Mouse (Mus musculus): Measurements from ENCODE around the gene Alx1.

The Alx1 gene

GRCm38 (mm10) chr10:103029730-103030490 is at the start of gene Alx1:
Alx1 (minus strand) TSS chr10:103030215.
- DNase-seq (ENCODE audit: low read depth, low spot score), result peak; percentile 28

- DNase-seq (ENCODE audit: low read depth, low spot score), result no peak
Observed at GRCm38 (mm10) chr10:103049593-103049992, 19.6 kb upstream of the Alx1 start.

GRCm38 (mm10) chr10:103046623-103047022 is 16.6 kb upstream of the Alx1 start:
- DNase-seq (ENCODE audit: low read depth, low spot score), result no peak

- DNase-seq (ENCODE audit: low read depth, low spot score), result no peak
Observed at GRCm38 (mm10) chr10:103045019-103045418, 15.0 kb upstream of the Alx1 start.

GRCm38 (mm10) chr10:103035002-103035640 is 5.1 kb upstream of the Alx1 start:
- peak; percentile 10 for DNase-seq (ENCODE audit: low read depth, low spot score)

- no peak for DNase-seq (ENCODE audit: low read depth, low spot score)
Observed at GRCm38 (mm10) chr10:103030931-103031330, 916 bp upstream of the Alx1 start.

- DNase-seq (ENCODE audit: low read depth, low spot score), result peak; percentile 37
Observed at GRCm38 (mm10) chr10:103029132-103029729, 784 bp downstream of the Alx1 start.

GRCm38 (mm10) chr10:103028253-103029131 is 1.5 kb downstream of the Alx1 start:
- DNase-seq (ENCODE audit: low read depth, low spot score), result peak; percentile 71

GRCm38 (mm10) chr10:103027931-103028252 is 2.1 kb downstream of the Alx1 start:
- peak; percentile 48 for DNase-seq (ENCODE audit: low read depth, low spot score)

- DNase-seq (ENCODE audit: low read depth, low spot score), result peak; percentile 18
Observed at GRCm38 (mm10) chr10:103027226-103027930, 2.6 kb downstream of the Alx1 start.

- DNase-seq (ENCODE audit: low read depth, low spot score), result peak; percentile 26
Observed at GRCm38 (mm10) chr10:103026636-103027225, 3.3 kb downstream of the Alx1 start.

- DNase-seq (ENCODE audit: low read depth, low spot score), result no peak
Observed at GRCm38 (mm10) chr10:103002556-103002955, 27.5 kb downstream of the Alx1 start.

- no peak for DNase-seq (ENCODE audit: low read depth, low spot score)
Observed at GRCm38 (mm10) chr10:103000902-103001301, 29.1 kb downstream of the Alx1 start.

- no peak for DNase-seq (ENCODE audit: low read depth, low spot score)
Observed at GRCm38 (mm10) chr10:102999584-102999983, 30.4 kb downstream of the Alx1 start.

GRCm38 (mm10) chr10:102975106-102975505 is 54.9 kb downstream of the Alx1 start:
- DNase-seq (ENCODE audit: low read depth, low spot score), result no peak

- DNase-seq (ENCODE audit: low read depth, low spot score), result peak; percentile 51
Observed at GRCm38 (mm10) chr10:102959602-102960001, 70.4 kb downstream of the Alx1 start.
